Mouse (Mus musculus) small intestine, adult 2 months (tissue): Measurements from ENCODE around the gene Gm28305. TPM values are rescaled to one million over a fixed set of nuclear protein-coding genes. Genes with fewer than 3 reads are reported as not detected.
A peak's percentile ranks its signal among the peaks of the same experiment; 100 is the strongest.

Experiments used
- H3K27ac ChIP-seq: fragments of 200-500 bp; 2 replicates; pipeline ENCODE4 v1.5.1; 2012; ENCODE audit warnings: low read depth, low read length, control low read depth, inconsistent platforms; ENCODE audit not compliant: insufficient read depth
- H3K27me3 ChIP-seq: fragments of 200-500 bp; 2 replicates; pipeline ENCODE4 v1.6.1; 2012; ENCODE audit warnings: mild to moderate bottlenecking, moderate library complexity, low read length, inconsistent platforms; ENCODE audit not compliant: control insufficient read depth, insufficient read depth
- H3K36me3 ChIP-seq: fragments of 200-500 bp; 2 replicates; pipeline ENCODE4 v1.6.1; 2012; ENCODE audit warnings: mild to moderate bottlenecking, low read length, control low read depth, inconsistent platforms; ENCODE audit not compliant: control insufficient read depth, insufficient read depth
- H3K4me1 ChIP-seq: fragments of 200-500 bp; 2 replicates; pipeline ENCODE4 v1.6.1; 2012; ENCODE audit warnings: low read length, inconsistent platforms, mixed read lengths; ENCODE audit not compliant: control insufficient read depth, insufficient read depth, insufficient read length
- H3K4me3 ChIP-seq: fragments of 200-500 bp; 2 replicates; pipeline ENCODE4 v1.5.1; 2012; ENCODE audit warnings: low read depth, mild to moderate bottlenecking, control low read depth, inconsistent platforms, low read length, moderate library complexity
- CTCF ChIP-seq: fragments of 200-500 bp; IDR thresholded peaks from 2 replicates; pipeline ENCODE4 v1.5.1; 2012; ENCODE audit warnings: low read depth, mild to moderate bottlenecking, control low read depth, inconsistent platforms, low read length, moderate library complexity, mixed read lengths; ENCODE audit not compliant: insufficient replicate concordance, insufficient read length; ENCODE audit errors: extremely low read depth
- POLR2A ChIP-seq: fragments of 200-500 bp; IDR thresholded peaks from 2 replicates; pipeline ENCODE4 v1.6.1; 2012; ENCODE audit warnings: low read depth, mild to moderate bottlenecking, control low read depth, inconsistent platforms, low read length, moderate library complexity
- WGBS: fragments of 180-500 bp; shearing (Covaris S2); methylation state at CpG from one replicate; pipeline ENCODE4 v1.1.7; 2018; 5-methylcytosine and 5-hydroxymethylcytosine counted together
- polyA plus RNA-seq: library from polyadenylated mRNA; depleted of rRNA; stranded (reverse); fragments of >200 nt; gene quantifications from 2 replicates; pipeline ENCODE4 v1.2.3, GENCODE M21; 2012

The Gm28305 gene
- polyA plus RNA-seq, 1 experiment, result not detected

GRCm38 (mm10) chr9:104039742-104040141 is 720 bp upstream of the Gm28305 start:
- Histone ChIP-seq H3K4me1 (no peaks in the 10 kb centered on the region), H3K27me3 (no peaks in the 10 kb centered on the region), H3K36me3 (peaks cover 3% of the 10 kb centered on the region), H3K27ac (no peak overlapping the region), H3K4me3 (no peak overlapping the region)
- 78% methylated on average over 4 of the region's 4 CpGs for WGBS
- TF ChIP-seq POLR2A (no peak), CTCF (no peak)

GRCm38 (mm10) chr9:104043676-104044075 is 3.2 kb downstream of the Gm28305 start:
- Histone ChIP-seq H3K4me1 (no peaks in the 10 kb centered on the region), H3K36me3 (peaks cover 27% of the 10 kb centered on the region), H3K27ac (no peak overlapping the region), H3K4me3 (no peak overlapping the region), H3K27me3 (no peaks in the 10 kb centered on the region)
- TF ChIP-seq POLR2A (no peak), CTCF (no peak)
- 85% methylated on average over 4 of the region's 4 CpGs for WGBS

GRCm38 (mm10) chr9:104051028-104051427 is 10.6 kb downstream of the Gm28305 start:
- H3K27ac ChIP-seq, result no peak overlapping the region
- TF ChIP-seq POLR2A (no peak), CTCF (no peak)
- 92% methylated on average over 6 of the region's 6 CpGs for WGBS
- H3K27me3 ChIP-seq, result no peaks in the 10 kb centered on the region
- no peak overlapping the region for H3K4me3 ChIP-seq
- no peaks in the 10 kb centered on the region for H3K4me1 ChIP-seq
- H3K36me3 ChIP-seq, result peaks cover 75% of the 10 kb centered on the region

- H3K27me3 ChIP-seq, result no peaks in the 10 kb centered on the region
- H3K4me1 ChIP-seq, result no peaks in the 10 kb centered on the region
- H3K27ac ChIP-seq, result peak within 1 kb of the TSS; percentile 87
- under 1% methylated on average over 59 of the region's 59 CpGs for WGBS
- peaks cover 13% of the 10 kb centered on the region for H3K36me3 ChIP-seq
- H3K4me3 ChIP-seq, result peak within 1 kb of the TSS; percentile 97
- TF ChIP-seq CTCF, result no peak
- TF ChIP-seq POLR2A, result peak; percentile 63; the same call in 1 of the 2 replicates
Observed at GRCm38 (mm10) chr9:104062430-104063243, 22.2 kb downstream of the Gm28305 start, which contains the start of gene Uba5. Gene Uba5, minus strand, starts transcription at chr9:104063134.

- peak within 1 kb of the TSS; percentile 97 for H3K4me3 ChIP-seq
- H3K36me3 ChIP-seq, result peaks cover 8% of the 10 kb centered on the region; the same call in 1 of the 2 replicates
- H3K27ac ChIP-seq, result peak within 1 kb of the TSS; percentile 87
- TF ChIP-seq POLR2A, result peak; percentile 64; the same call in 1 of the 2 replicates
- no peak for TF ChIP-seq CTCF
- H3K27me3 ChIP-seq, result no peaks in the 10 kb centered on the region
- WGBS, result 0% methylated on average over 30 of the region's 30 CpGs
- no peaks in the 10 kb centered on the region for H3K4me1 ChIP-seq
Observed at GRCm38 (mm10) chr9:104063244-104063961, 22.9 kb downstream of the Gm28305 start, which contains the start of gene Acad11. Gene Acad11, plus strand, starts transcription at chr9:104063377.

- no peak overlapping the region for H3K4me3 ChIP-seq
- TF ChIP-seq CTCF, result no peak
- no peak for TF ChIP-seq POLR2A
- H3K27me3 ChIP-seq, result no peaks in the 10 kb centered on the region
- H3K4me1 ChIP-seq, result no peaks in the 10 kb centered on the region
- H3K27ac ChIP-seq, result no peak overlapping the region
- peaks cover 6% of the 10 kb centered on the region; the same call in 1 of the 2 replicates for H3K36me3 ChIP-seq
- 4% methylated on average over 1 of the region's 1 CpGs for WGBS
Observed at GRCm38 (mm10) chr9:104064571-104064970, 24.1 kb downstream of the Gm28305 start.

GRCm38 (mm10) chr9:104070241-104070640 is 29.8 kb downstream of the Gm28305 start:
- no peak overlapping the region for H3K4me3 ChIP-seq
- H3K36me3 ChIP-seq, result peaks cover 8% of the 10 kb centered on the region
- no peak overlapping the region for H3K27ac ChIP-seq
- TF ChIP-seq CTCF, result no peak
- TF ChIP-seq POLR2A, result no peak
- peaks cover 2% of the 10 kb centered on the region; the same call in 1 of the 2 replicates for H3K4me1 ChIP-seq
- WGBS, result 61% methylated on average over 4 of the region's 4 CpGs
- no peaks in the 10 kb centered on the region for H3K27me3 ChIP-seq
